Mouse (Mus musculus): ENCODE results near the gene Sun2.
A peak's percentile ranks its signal among the peaks of the same experiment; 100 is the strongest.

Gene Sun2

GRCm38 (mm10) chr15:79686046-79686869 is 56.1 kb downstream of the Sun2 start:
- peak; percentile 44 for DNase-seq (ENCODE audit: low read depth, low spot score)

- DNase-seq (ENCODE audit: low read depth, low spot score) = peak; percentile 63
These were observed 57.1 kb downstream of the Sun2 start for GRCm38 (mm10) chr15:79685141-79685641.

GRCm38 (mm10) chr15:79684616-79685015 is 57.7 kb downstream of the Sun2 start:
- no peak for DNase-seq (ENCODE audit: low read depth, low spot score)

- DNase-seq (ENCODE audit: low read depth, low spot score) = no peak
These were observed 58.5 kb downstream of the Sun2 start for GRCm38 (mm10) chr15:79683707-79684465.

GRCm38 (mm10) chr15:79683146-79683545 is 59.2 kb downstream of the Sun2 start:
- no peak for DNase-seq (ENCODE audit: low read depth, low spot score)

GRCm38 (mm10) chr15:79681973-79682372 is 60.4 kb downstream of the Sun2 start:
- no peak for DNase-seq (ENCODE audit: low read depth, low spot score)

GRCm38 (mm10) chr15:79677936-79678335 is 64.4 kb downstream of the Sun2 start:
- no peak for DNase-seq (ENCODE audit: low read depth, low spot score)
